Mouse (Mus musculus) neural tube, embryonic 14.5 days (tissue): Measurements from ENCODE around the gene Gdpd5. TPM values are rescaled to one million over a fixed set of nuclear protein-coding genes. Genes with fewer than 3 reads are reported as not detected.

Experiments used
- ATAC-seq: fragments of 200-750 bp; cut with Nextera tagmentation; 2 replicates; pipeline ENCODE4 v1.8.0; 2017; ENCODE audit warnings: low read depth, mild to moderate bottlenecking, moderate TSS enrichment, moderate library complexity
- H3K27ac ChIP-seq: fragments of 300-500 bp; sonication (generic); 2 replicates; pipeline ENCODE4 v1.5.1; 2014; ENCODE audit warnings: low read depth, mild to moderate bottlenecking, control low read depth, low read length, moderate library complexity, mixed read lengths
- H3K27me3 ChIP-seq: fragments of 300-500 bp; sonication (generic); 2 replicates; pipeline ENCODE4 v1.6.1; 2014; ENCODE audit warnings: low read length; ENCODE audit not compliant: control insufficient read depth, insufficient read depth
- H3K36me3 ChIP-seq: fragments of 300-500 bp; sonication (generic); 2 replicates; pipeline ENCODE4 v1.6.1; 2014; ENCODE audit warnings: low read length, mixed read lengths; ENCODE audit not compliant: control insufficient read depth, insufficient read depth
- H3K4me1 ChIP-seq: fragments of 300-500 bp; sonication (generic); 2 replicates; pipeline ENCODE4 v1.6.1; 2014; ENCODE audit warnings: low read length; ENCODE audit not compliant: control insufficient read depth, insufficient read depth
- H3K4me2 ChIP-seq: fragments of 300-500 bp; sonication (generic); 2 replicates; pipeline ENCODE4 v1.6.1; 2014; ENCODE audit warnings: mild to moderate bottlenecking, low read depth, low read length, control low read depth
- H3K4me3 ChIP-seq: fragments of 300-500 bp; sonication (generic); 2 replicates; pipeline ENCODE4 v1.5.1; 2014; ENCODE audit warnings: low read depth, low read length, control low read depth, mixed read lengths
- H3K9ac ChIP-seq: fragments of 300-500 bp; sonication (generic); replicated peaks from 2 replicates; pipeline ENCODE4 v1.6.1; 2014; ENCODE audit warnings: low read depth, mild to moderate bottlenecking, control low read depth, low read length, mixed read lengths
- H3K9me3 ChIP-seq: fragments of 300-500 bp; sonication (generic); 2 replicates; pipeline ENCODE4 v1.6.1; 2016; ENCODE audit warnings: low read length; ENCODE audit not compliant: control insufficient read depth
- WGBS: fragments of 180-500 bp; shearing (Covaris S2); extraction: QIAGEN DNeasy Blood & Tissue Kit; methylation state at CpG from one replicate; pipeline ENCODE4 v1.1.7; 2014; 5-methylcytosine and 5-hydroxymethylcytosine counted together
- polyA plus RNA-seq: library from polyadenylated mRNA; unstranded; fragments of >200 nt; fragmentation: Nextera tagmentation; extraction: Ambion mirVana; gene quantifications from 2 replicates; pipeline ENCODE4 v1.2.1, GENCODE M21; 2014

Gdpd5 gene
- polyA plus RNA-seq, 1 experiment from 2014 or later: 38.1 TPM

- H3K27ac ChIP-seq: peak overlapping the region; percentile 69
- no peaks in the 10 kb centered on the region for H3K9me3 ChIP-seq
- H3K4me1 ChIP-seq: peaks cover 14% of the 10 kb centered on the region; the same call in 1 of the 2 replicates
- no peak for ATAC-seq
- WGBS: 38% methylated on average over 8 of the region's 8 CpGs
- no peak overlapping the region for H3K9ac ChIP-seq
- H3K36me3 ChIP-seq: no peaks in the 10 kb centered on the region
- no peak overlapping the region for H3K4me3 ChIP-seq
- H3K27me3 ChIP-seq: no peaks in the 10 kb centered on the region
- H3K4me2 ChIP-seq: no peak overlapping the region
Observed at GRCm38 (mm10) chr7:99449063-99449462, 67.8 kb downstream of the Gdpd5 start.

- H3K9me3 ChIP-seq: no peaks in the 10 kb centered on the region
- no peak overlapping the region for H3K4me3 ChIP-seq
- WGBS: 20% methylated on average over 3 of the region's 3 CpGs
- peak; percentile 19; the same call in 1 of the 2 replicates for ATAC-seq
- peak overlapping the region; percentile 57; the same call in 1 of the 2 replicates for H3K27ac ChIP-seq
- H3K4me2 ChIP-seq: no peak overlapping the region
- H3K9ac ChIP-seq: no peak overlapping the region
- peaks cover 14% of the 10 kb centered on the region; the same call in 1 of the 2 replicates for H3K4me1 ChIP-seq
- no peaks in the 10 kb centered on the region for H3K36me3 ChIP-seq
- no peaks in the 10 kb centered on the region for H3K27me3 ChIP-seq
Observed at GRCm38 (mm10) chr7:99449751-99450150, 68.5 kb downstream of the Gdpd5 start.

- ATAC-seq: peak; percentile 63
Observed at GRCm38 (mm10) chr7:99450703-99451102, 69.5 kb downstream of the Gdpd5 start.

GRCm38 (mm10) chr7:99452859-99453258 lies 71.6 kb downstream of the Gdpd5 start:
- no peak overlapping the region for H3K4me2 ChIP-seq
- H3K36me3 ChIP-seq: 0 out of 2 replicates have a peak, but pooled peaks cover 4% of the 10 kb centered on the region
- H3K4me3 ChIP-seq: no peak overlapping the region
- ATAC-seq: no peak
- H3K9me3 ChIP-seq: no peaks in the 10 kb centered on the region
- 87% methylated on average over 7 of the region's 7 CpGs for WGBS
- H3K9ac ChIP-seq: no peak overlapping the region
- no peaks in the 10 kb centered on the region for H3K27me3 ChIP-seq
- H3K27ac ChIP-seq: no peak overlapping the region
- peaks cover 9% of the 10 kb centered on the region; the same call in 1 of the 2 replicates for H3K4me1 ChIP-seq

More at GRCm38 (mm10) chr7:99450703-99451102, 69.5 kb downstream of the Gdpd5 start:
- no peak overlapping the region for H3K4me3 ChIP-seq
- no peak overlapping the region for H3K9ac ChIP-seq
- H3K27me3 ChIP-seq: no peaks in the 10 kb centered on the region
- no peaks in the 10 kb centered on the region for H3K36me3 ChIP-seq
- no peaks in the 10 kb centered on the region for H3K9me3 ChIP-seq
- H3K27ac ChIP-seq: no peak overlapping the region
- H3K4me1 ChIP-seq: peaks cover 14% of the 10 kb centered on the region; the same call in 1 of the 2 replicates
- H3K4me2 ChIP-seq: no peak overlapping the region
- WGBS: 2% methylated on average over 3 of the region's 3 CpGs

GRCm38 (mm10) chr7:99454044-99454443 lies 72.8 kb downstream of the Gdpd5 start:
- Histone ChIP-seq H3K27me3 (no peaks in the 10 kb centered on the region), H3K4me2 (no peak overlapping the region), H3K9ac (no peak overlapping the region), H3K27ac (no peak overlapping the region), H3K9me3 (no peaks in the 10 kb centered on the region), H3K4me1 (peaks cover 9% of the 10 kb centered on the region; the same call in 1 of the 2 replicates), H3K4me3 (no peak overlapping the region), H3K36me3 (0 out of 2 replicates have a peak, but pooled peaks cover 8% of the 10 kb centered on the region)
- 81% methylated on average over 4 of the region's 4 CpGs for WGBS
- ATAC-seq: no peak

GRCm38 (mm10) chr7:99458849-99459248 lies 77.6 kb downstream of the Gdpd5 start:
- Histone ChIP-seq H3K9ac (no peak overlapping the region), H3K4me2 (no peak overlapping the region), H3K27ac (no peak overlapping the region; the same call in 1 of the 2 replicates), H3K4me3 (no peak overlapping the region), H3K4me1 (no peaks in the 10 kb centered on the region), H3K9me3 (no peaks in the 10 kb centered on the region), H3K36me3 (peaks cover 20% of the 10 kb centered on the region; the same call in 1 of the 2 replicates), H3K27me3 (no peaks in the 10 kb centered on the region)
- ATAC-seq: no peak
- WGBS: 91% methylated on average over 8 of the region's 8 CpGs

GRCm38 (mm10) chr7:99459888-99460652 lies 78.9 kb downstream of the Gdpd5 start:
- no peak overlapping the region for H3K4me2 ChIP-seq
- ATAC-seq: no peak
- H3K9ac ChIP-seq: no peak overlapping the region
- 93% methylated on average over 15 of the region's 15 CpGs for WGBS
- no peaks in the 10 kb centered on the region for H3K4me1 ChIP-seq
- H3K4me3 ChIP-seq: no peak overlapping the region
- peaks cover 20% of the 10 kb centered on the region; the same call in 1 of the 2 replicates for H3K36me3 ChIP-seq
- no peaks in the 10 kb centered on the region for H3K9me3 ChIP-seq
- no peak overlapping the region for H3K27ac ChIP-seq
- no peaks in the 10 kb centered on the region for H3K27me3 ChIP-seq

- WGBS: 91% methylated on average over 2 of the region's 2 CpGs
- H3K9ac ChIP-seq: no peak overlapping the region
- H3K4me3 ChIP-seq: no peak overlapping the region
- H3K27me3 ChIP-seq: no peaks in the 10 kb centered on the region
- ATAC-seq: no peak
- H3K36me3 ChIP-seq: peaks cover 17% of the 10 kb centered on the region; the same call in 1 of the 2 replicates
- peaks cover 28% of the 10 kb centered on the region for H3K4me1 ChIP-seq
- H3K9me3 ChIP-seq: no peaks in the 10 kb centered on the region
- H3K27ac ChIP-seq: no peak overlapping the region
- H3K4me2 ChIP-seq: no peak overlapping the region
Observed at GRCm38 (mm10) chr7:99463120-99463519, 81.9 kb downstream of the Gdpd5 start.

GRCm38 (mm10) chr7:99465811-99466210 lies 84.6 kb downstream of the Gdpd5 start, which contains the start of gene Klhl35:
TSS of gene Klhl35 (plus strand) at chr7:99466004.
- no peaks in the 10 kb centered on the region for H3K9me3 ChIP-seq
- H3K4me3 ChIP-seq: no peak within 1 kb of the TSS
- H3K9ac ChIP-seq: peak within 1 kb of the TSS; percentile 42
- WGBS: 19% methylated on average over 8 of the region's 8 CpGs
- peak within 1 kb of the TSS; percentile 72 for H3K4me2 ChIP-seq
- no peaks in the 10 kb centered on the region for H3K27me3 ChIP-seq
- H3K4me1 ChIP-seq: peaks cover 38% of the 10 kb centered on the region
- ATAC-seq: no peak
- H3K27ac ChIP-seq: peak within 1 kb of the TSS; percentile 69
- 0 out of 2 replicates have a peak, but pooled peaks cover 4% of the 10 kb centered on the region for H3K36me3 ChIP-seq
